Mouse (Mus musculus) kidney, postnatal 0 days (tissue): ENCODE data around the gene Zbp1. TPM values are rescaled to one million over a fixed set of nuclear protein-coding genes. Genes with fewer than 3 reads are reported as not detected.

ENCODE experiments used
- ATAC-seq: fragments of 200-750 bp; cut with Nextera tagmentation; replicated peaks from 2 replicates; pipeline ENCODE4 v1.8.0; 2017; ENCODE audit warnings: low read depth, moderate number of reproducible peaks, moderate TSS enrichment, moderate library complexity; ENCODE audit not compliant: low FRiP score
- DNase-seq: peaks from one replicate; pipeline ENCODE4 v3.0.0-alpha.2; 2016; ENCODE audit warnings: low spot score
- H3K27ac ChIP-seq: fragments of 300-500 bp; sonication (generic); 2 replicates; pipeline ENCODE4 v1.5.1; 2014; ENCODE audit warnings: mild to moderate bottlenecking
- H3K27me3 ChIP-seq: fragments of 300-500 bp; sonication (generic); 2 replicates; pipeline ENCODE4 v1.6.1; 2014; ENCODE audit warnings: low read length, mixed read lengths; ENCODE audit not compliant: insufficient read depth
- H3K36me3 ChIP-seq: fragments of 300-500 bp; sonication (generic); 2 replicates; pipeline ENCODE4 v1.6.1; 2014; ENCODE audit warnings: low read length, mixed read lengths; ENCODE audit not compliant: insufficient read depth
- H3K4me1 ChIP-seq: fragments of 300-500 bp; sonication (generic); replicated peaks from 2 replicates; pipeline ENCODE4 v1.6.1; 2014; ENCODE audit warnings: antibody characterized with exemption, low read length, mixed read lengths; ENCODE audit not compliant: insufficient read depth
- H3K4me2 ChIP-seq: fragments of 300-500 bp; sonication (generic); 2 replicates; pipeline ENCODE4 v1.6.1; 2014; ENCODE audit warnings: mild to moderate bottlenecking, low read length, moderate library complexity, mixed read lengths
- H3K4me3 ChIP-seq: fragments of 300-500 bp; sonication (generic); replicated peaks from 2 replicates; pipeline ENCODE4 v1.5.1; 2014; ENCODE audit warnings: low read depth, low read length
- H3K9ac ChIP-seq: fragments of 300-500 bp; sonication (generic); 2 replicates; pipeline ENCODE4 v1.6.1; 2014; ENCODE audit warnings: low read depth, low read length
- H3K9me3 ChIP-seq: fragments of 300-500 bp; sonication (generic); replicated peaks from 2 replicates; pipeline ENCODE4 v1.6.1; 2016; ENCODE audit warnings: low read length, inconsistent platforms, mixed read lengths
- CTCF ChIP-seq: IDR thresholded peaks from 2 replicates; pipeline ENCODE4 v1.5.1; 2016; ENCODE audit warnings: antibody characterized with exemption, low read depth, mild to moderate bottlenecking, moderate library complexity
- WGBS: fragments of 180-500 bp; shearing (Covaris S2); extraction: QIAGEN DNeasy Blood & Tissue Kit; methylation state at CpG from one replicate; pipeline ENCODE4 v1.1.7; 2014; 5-methylcytosine and 5-hydroxymethylcytosine counted together
- polyA plus RNA-seq: library from polyadenylated mRNA; unstranded; fragments of >200 nt; fragmentation: Nextera tagmentation; extraction: Ambion mirVana; gene quantifications from 2 replicates; pipeline ENCODE4 v1.2.1, GENCODE M21; 2015

Gene Zbp1
- polyA plus RNA-seq, 1 experiment from 2014 or later = 1.7 TPM

DNA sequence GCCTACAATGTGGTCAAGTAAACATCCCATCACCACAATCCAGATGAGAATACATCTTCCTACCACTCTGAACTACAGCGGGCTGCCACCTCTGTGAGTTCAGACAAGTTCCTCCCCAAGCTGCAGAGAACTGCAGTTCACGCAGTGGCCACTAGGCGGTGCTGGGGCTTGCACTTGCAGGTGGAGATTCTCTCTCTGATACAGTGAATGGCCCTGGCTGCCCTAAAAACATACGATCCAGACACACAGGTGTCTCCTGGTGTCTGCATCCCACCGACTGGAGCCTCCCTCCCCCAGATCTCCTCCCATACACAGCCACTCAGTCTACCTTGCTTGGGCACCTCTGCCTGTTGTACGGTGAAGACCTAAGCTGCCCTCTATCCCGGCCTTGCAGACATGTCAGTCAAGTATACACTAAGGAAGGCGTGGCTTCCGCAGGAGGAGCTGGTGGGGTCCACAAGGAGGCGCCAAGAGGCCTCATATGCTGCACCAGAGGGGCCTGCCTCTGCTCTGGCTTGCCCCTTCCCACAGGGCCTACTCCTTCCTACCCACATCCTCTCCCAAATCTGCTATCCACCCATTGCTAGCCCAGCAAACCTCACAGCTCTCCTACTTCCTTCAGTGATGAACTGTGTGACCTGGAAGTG, 11.0 kb upstream of the Zbp1 start:
- DNase-seq = peak; percentile 91

DNA sequence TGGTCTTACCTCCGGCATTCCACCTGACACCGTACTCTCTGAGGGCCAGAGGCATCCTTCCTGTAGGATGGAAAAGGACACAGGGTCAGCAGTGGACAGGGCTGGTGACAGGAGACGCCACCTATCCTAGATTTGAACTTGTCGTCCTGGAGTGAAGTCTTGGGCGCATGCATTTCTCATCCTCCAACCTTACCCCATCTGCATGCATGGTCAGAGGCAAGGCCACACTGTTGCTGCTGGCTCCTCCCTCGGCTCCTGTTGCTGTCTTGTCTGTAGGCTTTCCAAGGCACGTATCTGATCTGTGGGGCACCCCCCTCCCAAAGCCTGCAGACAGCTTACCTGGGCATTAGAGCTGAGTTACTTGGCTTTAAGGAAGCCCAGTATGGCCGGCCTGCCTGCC, 9.8 kb upstream of the Zbp1 start:
- no peak overlapping the region for H3K27ac ChIP-seq
- H3K27me3 ChIP-seq = no peaks in the 10 kb centered on the region
- no peak for TF ChIP-seq CTCF
- 91% methylated on average over 8 of the region's 8 CpGs for WGBS
- H3K4me1 ChIP-seq = 0 out of 2 replicates have a peak, but pooled peaks cover 3% of the 10 kb centered on the region
- H3K36me3 ChIP-seq = peaks cover 31% of the 10 kb centered on the region
- H3K4me2 ChIP-seq = no peak overlapping the region
- no peaks in the 10 kb centered on the region for H3K9me3 ChIP-seq
- H3K4me3 ChIP-seq = no peak overlapping the region
- no peak overlapping the region for H3K9ac ChIP-seq
- DNase-seq (no peak), ATAC-seq (no peak)

More for the DNA sequence above, 11.0 kb upstream of the Zbp1 start:
- no peak overlapping the region for H3K4me2 ChIP-seq
- peaks cover 31% of the 10 kb centered on the region for H3K36me3 ChIP-seq
- peak; percentile 89 for TF ChIP-seq CTCF
- H3K9me3 ChIP-seq = no peaks in the 10 kb centered on the region
- H3K9ac ChIP-seq = no peak overlapping the region
- H3K4me3 ChIP-seq = no peak overlapping the region
- WGBS = 9% methylated on average over 10 of the region's 10 CpGs
- ATAC-seq = peak; percentile 84
- H3K4me1 ChIP-seq = peaks cover 3% of the 10 kb centered on the region; the same call in 1 of the 2 replicates
- no peaks in the 10 kb centered on the region for H3K27me3 ChIP-seq
- H3K27ac ChIP-seq = no peak overlapping the region

DNA sequence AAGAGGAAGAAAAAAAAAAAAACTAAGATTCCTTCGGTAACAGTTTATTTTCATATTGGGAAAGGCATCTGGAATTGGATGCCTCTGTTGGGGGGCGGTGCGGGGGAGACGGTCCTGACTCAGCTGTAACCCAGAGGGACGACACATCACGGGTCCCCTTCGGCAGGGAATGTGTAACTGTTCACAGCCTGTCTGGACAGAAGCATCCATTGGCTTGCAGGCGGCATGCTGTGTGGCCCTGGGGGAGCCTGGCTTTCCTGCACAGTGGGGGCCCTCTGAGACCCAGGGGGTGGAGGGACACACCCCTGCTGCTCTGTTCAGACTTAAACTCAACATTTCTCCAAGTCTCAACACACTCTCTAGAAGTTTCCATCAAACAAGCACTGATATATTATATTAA, 8.1 kb upstream of the Zbp1 start:
- Histone ChIP-seq H3K9me3 (no peaks in the 10 kb centered on the region), H3K4me2 (no peak overlapping the region), H3K27ac (no peak overlapping the region), H3K4me1 (no peaks in the 10 kb centered on the region), H3K27me3 (no peaks in the 10 kb centered on the region), H3K36me3 (peaks cover 22% of the 10 kb centered on the region), H3K4me3 (no peak overlapping the region), H3K9ac (no peak overlapping the region)
- DNase-seq (no peak), ATAC-seq (no peak)
- WGBS = 90% methylated on average over 8 of the region's 8 CpGs
- TF ChIP-seq CTCF = no peak

DNA sequence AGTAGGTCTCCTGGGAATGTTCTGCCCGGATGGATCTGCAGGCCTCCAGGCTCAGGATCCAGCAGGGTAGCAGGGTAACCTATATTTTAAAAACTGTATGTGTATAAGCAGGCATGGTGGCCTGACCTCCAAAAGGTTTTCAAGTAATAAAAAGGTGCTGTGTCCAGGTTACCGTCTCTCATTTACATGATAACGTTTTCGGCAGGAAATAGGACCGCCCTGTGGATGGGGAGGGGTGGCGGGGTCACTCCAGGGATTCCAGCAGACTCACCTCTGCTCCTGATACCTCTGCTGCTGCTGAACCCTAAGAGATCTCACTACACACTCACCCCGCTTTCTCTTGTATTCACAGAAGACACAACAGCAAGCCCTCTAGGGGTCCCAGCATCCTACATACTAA, 7.2 kb upstream of the Zbp1 start:
- TF ChIP-seq CTCF = no peak
- Histone ChIP-seq H3K4me2 (no peak overlapping the region), H3K27ac (no peak overlapping the region), H3K9ac (no peak overlapping the region), H3K9me3 (no peaks in the 10 kb centered on the region), H3K4me3 (no peak overlapping the region), H3K36me3 (peaks cover 18% of the 10 kb centered on the region), H3K27me3 (no peaks in the 10 kb centered on the region), H3K4me1 (no peaks in the 10 kb centered on the region)
- DNase-seq (no peak), ATAC-seq (no peak)
- 81% methylated on average over 7 of the region's 7 CpGs for WGBS

DNA sequence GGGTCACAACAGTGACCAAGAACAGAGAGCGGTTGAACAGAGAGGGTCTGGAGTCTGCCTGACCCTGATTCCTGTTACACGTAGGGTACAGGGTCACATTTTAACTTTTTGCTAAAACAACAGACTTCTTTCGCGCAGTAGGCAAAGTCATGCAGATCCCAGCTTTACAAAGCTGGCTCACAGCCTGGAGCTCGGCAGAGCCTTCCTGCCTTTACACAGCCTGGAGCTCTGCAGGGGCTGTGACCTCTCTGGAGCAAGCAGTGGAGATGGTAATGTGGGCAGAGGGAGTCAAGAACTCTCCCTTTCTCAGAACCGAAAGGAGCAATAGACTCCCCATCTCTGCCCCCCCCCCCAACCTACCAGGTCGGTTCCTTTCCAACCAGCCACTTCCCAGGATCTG, 6.1 kb upstream of the Zbp1 start:
- H3K4me3 ChIP-seq = no peak overlapping the region
- no peak overlapping the region for H3K4me2 ChIP-seq
- H3K9me3 ChIP-seq = no peaks in the 10 kb centered on the region
- no peaks in the 10 kb centered on the region for H3K4me1 ChIP-seq
- H3K36me3 ChIP-seq = peaks cover 11% of the 10 kb centered on the region
- WGBS = 54% methylated on average over 7 of the region's 7 CpGs
- ATAC-seq (no peak), DNase-seq (no peak)
- H3K9ac ChIP-seq = no peak overlapping the region
- TF ChIP-seq CTCF = no peak
- no peak overlapping the region for H3K27ac ChIP-seq
- H3K27me3 ChIP-seq = no peaks in the 10 kb centered on the region

DNA sequence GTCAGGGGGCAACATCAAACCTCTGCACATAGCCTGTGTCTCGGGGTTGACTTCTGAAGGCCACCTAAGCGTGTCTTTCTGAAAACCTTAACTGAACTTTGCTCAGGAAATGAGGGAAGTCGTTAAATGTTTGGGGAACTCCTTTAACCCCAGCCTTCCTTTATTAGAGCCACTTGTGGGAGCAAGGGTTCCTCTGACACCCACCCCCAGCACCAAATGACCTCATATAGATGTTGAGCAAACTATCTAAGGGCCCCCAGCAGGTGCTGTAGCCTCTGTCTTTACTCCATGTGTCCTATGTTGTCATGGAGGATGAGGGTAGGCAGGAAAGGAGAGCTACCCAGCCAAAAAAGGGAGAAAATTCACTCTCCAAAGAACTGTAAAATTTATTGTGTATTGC, 5.4 kb upstream of the Zbp1 start:
- 36% methylated on average over 3 of the region's 3 CpGs for WGBS
- H3K27ac ChIP-seq = no peak overlapping the region
- no peak for TF ChIP-seq CTCF
- H3K9ac ChIP-seq = no peak overlapping the region
- H3K4me2 ChIP-seq = no peak overlapping the region
- H3K4me1 ChIP-seq = no peaks in the 10 kb centered on the region
- no peak overlapping the region for H3K4me3 ChIP-seq
- no peak for DNase-seq
- no peaks in the 10 kb centered on the region for H3K27me3 ChIP-seq
- H3K9me3 ChIP-seq = no peaks in the 10 kb centered on the region
- no peak for ATAC-seq
- H3K36me3 ChIP-seq = peaks cover 11% of the 10 kb centered on the region

DNA sequence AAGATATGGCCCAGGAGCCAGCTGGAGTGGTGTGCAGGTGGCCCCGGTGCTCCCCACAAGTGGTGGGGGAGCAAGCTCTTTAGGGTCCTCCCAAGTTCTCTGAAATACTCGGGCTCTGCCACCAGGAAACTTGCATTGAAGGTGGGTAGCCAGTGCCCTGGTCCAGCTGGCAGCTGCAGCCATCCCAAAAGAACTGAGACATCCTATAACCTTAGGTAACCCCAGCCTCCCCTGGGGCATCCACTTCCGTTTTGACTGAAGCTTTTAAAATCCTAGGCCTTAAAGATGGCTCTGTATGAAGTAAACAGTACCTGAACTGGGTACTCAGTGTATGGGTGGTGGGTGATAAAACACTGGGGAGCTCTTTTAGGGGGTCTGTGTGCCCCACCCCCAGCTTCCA, 4.8 kb upstream of the Zbp1 start:
- Histone ChIP-seq H3K4me1 (no peaks in the 10 kb centered on the region), H3K27ac (no peak overlapping the region), H3K4me3 (no peak overlapping the region), H3K9me3 (no peaks in the 10 kb centered on the region), H3K27me3 (no peaks in the 10 kb centered on the region), H3K9ac (no peak overlapping the region), H3K36me3 (peaks cover 9% of the 10 kb centered on the region), H3K4me2 (no peak overlapping the region)
- ATAC-seq = no peak
- no peak for TF ChIP-seq CTCF
- 61% methylated on average over 3 of the region's 3 CpGs for WGBS
- DNase-seq = no peak
